Mouse (Mus musculus) embryonic facial prominence, embryonic 14.5 days (tissue): ENCODE measurements around the gene Ralgapa2. TPM values are rescaled to one million over a fixed set of nuclear protein-coding genes. Genes with fewer than 3 reads are reported as not detected.
A peak's percentile ranks its signal among the peaks of the same experiment; 100 is the strongest.

ENCODE experiments used
- ATAC-seq: fragments of 200-750 bp; cut with Nextera tagmentation; 2 replicates; pipeline ENCODE4 v1.8.0; 2017; ENCODE audit warnings: low read depth, moderate number of reproducible peaks, moderate TSS enrichment
- DNase-seq: peaks from one replicate; pipeline ENCODE4 v3.0.0-alpha.2; 2015; ENCODE audit warnings: low spot score
- H3K27ac ChIP-seq: fragments of 300-500 bp; sonication (generic); replicated peaks from 2 replicates; pipeline ENCODE4 v1.5.1; 2014; ENCODE audit warnings: low read depth, mild to moderate bottlenecking, low read length, moderate library complexity
- H3K27me3 ChIP-seq: fragments of 300-500 bp; sonication (generic); replicated peaks from 2 replicates; pipeline ENCODE4 v1.6.1; 2014; ENCODE audit warnings: low read length; ENCODE audit not compliant: control insufficient read depth, insufficient read depth
- H3K36me3 ChIP-seq: fragments of 300-500 bp; sonication (generic); 2 replicates; pipeline ENCODE4 v1.6.1; 2014; ENCODE audit warnings: low read length, mixed read lengths; ENCODE audit not compliant: control insufficient read depth, insufficient read depth
- H3K4me1 ChIP-seq: fragments of 300-500 bp; sonication (generic); 2 replicates; pipeline ENCODE4 v1.6.1; 2014; ENCODE audit warnings: antibody characterized with exemption, low read length; ENCODE audit not compliant: control insufficient read depth, insufficient read depth
- H3K4me2 ChIP-seq: fragments of 300-500 bp; sonication (generic); 2 replicates; pipeline ENCODE4 v1.6.1; 2014; ENCODE audit warnings: low read depth, mild to moderate bottlenecking, low read length, moderate library complexity, mixed read lengths
- H3K4me3 ChIP-seq: fragments of 300-500 bp; sonication (generic); 2 replicates; pipeline ENCODE4 v1.5.1; 2014; ENCODE audit warnings: low read depth, mild to moderate bottlenecking, low read length
- H3K9ac ChIP-seq: fragments of 300-500 bp; sonication (generic); 2 replicates; pipeline ENCODE4 v1.6.1; 2014; ENCODE audit warnings: low read depth, mild to moderate bottlenecking, low read length, moderate library complexity, mixed read lengths
- H3K9me3 ChIP-seq: fragments of 300-500 bp; sonication (generic); 2 replicates; pipeline ENCODE4 v1.6.1; 2016; ENCODE audit warnings: low read length; ENCODE audit not compliant: control insufficient read depth
- WGBS: fragments of 180-500 bp; shearing (Covaris S2); extraction: QIAGEN DNeasy Blood & Tissue Kit; methylation state at CpG from one replicate; pipeline ENCODE4 v1.1.7; 2014; 5-methylcytosine and 5-hydroxymethylcytosine counted together
- polyA plus RNA-seq: library from polyadenylated mRNA; unstranded; fragments of >200 nt; fragmentation: Nextera tagmentation; extraction: Ambion mirVana; gene quantifications from 2 replicates; pipeline ENCODE4 v1.2.1, GENCODE M21; 2014

Ralgapa2 gene
- polyA plus RNA-seq, 1 experiment from 2014 or later: 6.3 TPM

GRCm38 (mm10) chr2:146258736-146259469 is 253.2 kb downstream of the Ralgapa2 start:
- H3K4me1 ChIP-seq: 0 out of 2 replicates have a peak, but pooled peaks cover 4% of the 10 kb centered on the region
- H3K36me3 ChIP-seq: no peaks in the 10 kb centered on the region
- H3K4me3 ChIP-seq: no peak overlapping the region
- no peaks in the 10 kb centered on the region for H3K9me3 ChIP-seq
- H3K4me2 ChIP-seq: no peak overlapping the region
- ATAC-seq (no peak), DNase-seq (peak; percentile 27)
- no peak overlapping the region for H3K27ac ChIP-seq
- WGBS: 34% methylated on average over 10 of the region's 10 CpGs
- H3K9ac ChIP-seq: no peak overlapping the region; the same call in 1 of the 2 replicates
- H3K27me3 ChIP-seq: no peaks in the 10 kb centered on the region

- no peaks in the 10 kb centered on the region for H3K27me3 ChIP-seq
- H3K36me3 ChIP-seq: no peaks in the 10 kb centered on the region
- DNase-seq: no peak
- H3K9ac ChIP-seq: no peak overlapping the region
- ATAC-seq: no peak
- no peaks in the 10 kb centered on the region for H3K9me3 ChIP-seq
- 0 out of 2 replicates have a peak, but pooled peaks cover 4% of the 10 kb centered on the region for H3K4me1 ChIP-seq
- WGBS: 80% methylated on average over 3 of the region's 3 CpGs
- H3K4me3 ChIP-seq: no peak overlapping the region
- H3K4me2 ChIP-seq: no peak overlapping the region
- H3K27ac ChIP-seq: no peak overlapping the region
These were observed 254.5 kb downstream of the Ralgapa2 start for GRCm38 (mm10) chr2:146257609-146258008.

- Histone ChIP-seq H3K4me1 (0 out of 2 replicates have a peak, but pooled peaks cover 4% of the 10 kb centered on the region), H3K27me3 (no peaks in the 10 kb centered on the region), H3K36me3 (no peaks in the 10 kb centered on the region), H3K27ac (no peak overlapping the region), H3K9ac (no peak overlapping the region), H3K4me3 (no peak overlapping the region), H3K4me2 (no peak overlapping the region), H3K9me3 (no peaks in the 10 kb centered on the region)
- ATAC-seq: no peak
- DNase-seq: peak; percentile 60
- 33% methylated on average over 3 of the region's 3 CpGs for WGBS
These were observed 255.1 kb downstream of the Ralgapa2 start for GRCm38 (mm10) chr2:146257037-146257436.

GRCm38 (mm10) chr2:146256321-146256875 is 255.7 kb downstream of the Ralgapa2 start:
- Histone ChIP-seq H3K9ac (no peak overlapping the region), H3K4me1 (0 out of 2 replicates have a peak, but pooled peaks cover 4% of the 10 kb centered on the region), H3K4me2 (no peak overlapping the region), H3K27me3 (no peaks in the 10 kb centered on the region), H3K9me3 (no peaks in the 10 kb centered on the region), H3K36me3 (no peaks in the 10 kb centered on the region), H3K27ac (no peak overlapping the region), H3K4me3 (no peak overlapping the region)
- peak; percentile 26 for DNase-seq
- WGBS: 68% methylated on average over 3 of the region's 3 CpGs
- 0 out of 2 replicates have a peak, but pooled peaks have one; percentile 27 for ATAC-seq

GRCm38 (mm10) chr2:146255636-146256035 is 256.5 kb downstream of the Ralgapa2 start:
- DNase-seq (no peak), ATAC-seq (no peak)
- no peaks in the 10 kb centered on the region for H3K27me3 ChIP-seq
- no peak overlapping the region for H3K4me3 ChIP-seq
- no peaks in the 10 kb centered on the region for H3K9me3 ChIP-seq
- H3K9ac ChIP-seq: no peak overlapping the region
- H3K4me1 ChIP-seq: 0 out of 2 replicates have a peak, but pooled peaks cover 4% of the 10 kb centered on the region
- H3K27ac ChIP-seq: no peak overlapping the region
- no peaks in the 10 kb centered on the region for H3K36me3 ChIP-seq
- H3K4me2 ChIP-seq: no peak overlapping the region

- ATAC-seq: no peak
- Histone ChIP-seq H3K9ac (no peak overlapping the region), H3K27me3 (no peaks in the 10 kb centered on the region), H3K4me3 (no peak overlapping the region), H3K4me1 (0 out of 2 replicates have a peak, but pooled peaks cover 4% of the 10 kb centered on the region), H3K4me2 (no peak overlapping the region), H3K9me3 (no peaks in the 10 kb centered on the region), H3K36me3 (no peaks in the 10 kb centered on the region), H3K27ac (no peak overlapping the region)
- 90% methylated on average over 1 of the region's 1 CpGs for WGBS
- DNase-seq: no peak
These were observed 257.8 kb downstream of the Ralgapa2 start for GRCm38 (mm10) chr2:146254387-146254786.

- Histone ChIP-seq H3K9ac (no peak overlapping the region), H3K36me3 (no peaks in the 10 kb centered on the region), H3K27ac (no peak overlapping the region), H3K4me1 (peaks cover 10% of the 10 kb centered on the region; the same call in 1 of the 2 replicates), H3K4me2 (no peak overlapping the region), H3K27me3 (no peaks in the 10 kb centered on the region), H3K4me3 (no peak overlapping the region), H3K9me3 (no peaks in the 10 kb centered on the region)
- ATAC-seq (no peak), DNase-seq (no peak)
- WGBS: 73% methylated on average over 6 of the region's 6 CpGs
These were observed 261.8 kb downstream of the Ralgapa2 start for GRCm38 (mm10) chr2:146250236-146250904.

GRCm38 (mm10) chr2:146249033-146249432 is 263.1 kb downstream of the Ralgapa2 start:
- Histone ChIP-seq H3K4me2 (no peak overlapping the region), H3K9ac (no peak overlapping the region), H3K36me3 (no peaks in the 10 kb centered on the region), H3K27me3 (no peaks in the 10 kb centered on the region), H3K4me1 (peaks cover 12% of the 10 kb centered on the region; the same call in 1 of the 2 replicates), H3K4me3 (no peak overlapping the region), H3K27ac (no peak overlapping the region), H3K9me3 (no peaks in the 10 kb centered on the region)
- 74% methylated on average over 7 of the region's 7 CpGs for WGBS
- no peak for DNase-seq
- no peak for ATAC-seq
